Mouse (Mus musculus) cerebellum, adult 2 months (tissue): ENCODE data around the gene Ddx39b.
"Not testable (repeated sequence)": the region's sequence is repeated elsewhere in the genome, so short reads cannot be mapped to it uniquely, and the experiment has no call there.

Experiments
- CTCF ChIP-seq: fragments of 200-500 bp; IDR thresholded peaks from 2 replicates; pipeline ENCODE4 v1.5.1; 2011; ENCODE audit warnings: low read depth, mild to moderate bottlenecking, control low read depth, low read length, moderate library complexity, borderline replicate concordance; ENCODE audit not compliant: insufficient read depth
- POLR2A ChIP-seq: fragments of 200-500 bp; IDR thresholded peaks from 2 replicates; pipeline ENCODE4 v1.6.1; 2011; ENCODE audit warnings: low read length, control low read depth, borderline replicate concordance; ENCODE audit not compliant: insufficient read depth

- not testable (repeated sequence) for TF ChIP-seq CTCF, POLR2A
These were observed 58.9 kb downstream of the Ddx39b start for GRCm38 (mm10) chr17:35300261-35300945.
